Mouse (Mus musculus): Measurements from ENCODE around the gene Cdh6. TPM values are rescaled to one million over a fixed set of nuclear protein-coding genes. Genes with fewer than 3 reads are reported as not detected.

The Cdh6 gene
- polyA plus RNA-seq, 1 experiment from 2014 or later = 18.2 TPM

DNA sequence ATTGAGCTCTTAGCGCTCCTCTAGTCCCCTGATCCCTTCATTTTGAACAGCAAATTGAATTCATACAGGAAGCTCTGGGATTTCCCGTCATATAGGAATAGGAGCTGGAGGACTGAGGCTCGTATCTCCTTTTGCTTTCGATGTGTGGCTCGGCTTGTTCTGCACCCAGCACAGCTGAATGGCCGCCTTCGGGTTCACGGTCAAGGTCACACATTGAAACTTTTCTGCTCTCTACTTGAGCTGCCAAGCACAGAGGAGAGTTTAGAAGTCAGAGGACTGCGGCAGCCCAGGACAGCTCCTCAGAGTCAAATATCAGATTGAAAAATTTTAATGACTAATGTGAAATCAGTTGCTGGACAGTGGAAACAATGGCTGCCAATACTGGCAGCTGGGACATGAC is 88.7 kb downstream of the Cdh6 start:
- H3K27ac ChIP-seq = no peak overlapping the region
- WGBS = 88% methylated on average over 9 of the region's 9 CpGs
- no peaks in the 10 kb centered on the region for H3K9me3 ChIP-seq (ENCODE audit: control insufficient read depth, low read length)
- H3K4me3 ChIP-seq (replicated peaks; ENCODE audit: low read length) = no peak overlapping the region
- H3K27me3 ChIP-seq (ENCODE audit: control insufficient read depth, insufficient read depth, low read length) = no peaks in the 10 kb centered on the region
- no peak for DNase-seq (ENCODE audit: low spot score)
- no peak for ATAC-seq (ENCODE audit: low FRiP score)
- H3K4me1 ChIP-seq (replicated peaks; ENCODE audit: control insufficient read depth, insufficient read depth, low read length) = 0 out of 2 replicates have a peak, but pooled peaks cover 3% of the 10 kb centered on the region
- no peak overlapping the region for H3K4me2 ChIP-seq (replicated peaks)
- no peak overlapping the region for H3K9ac ChIP-seq
- no peaks in the 10 kb centered on the region for H3K36me3 ChIP-seq (replicated peaks; ENCODE audit: control insufficient read depth, insufficient read depth)

DNA sequence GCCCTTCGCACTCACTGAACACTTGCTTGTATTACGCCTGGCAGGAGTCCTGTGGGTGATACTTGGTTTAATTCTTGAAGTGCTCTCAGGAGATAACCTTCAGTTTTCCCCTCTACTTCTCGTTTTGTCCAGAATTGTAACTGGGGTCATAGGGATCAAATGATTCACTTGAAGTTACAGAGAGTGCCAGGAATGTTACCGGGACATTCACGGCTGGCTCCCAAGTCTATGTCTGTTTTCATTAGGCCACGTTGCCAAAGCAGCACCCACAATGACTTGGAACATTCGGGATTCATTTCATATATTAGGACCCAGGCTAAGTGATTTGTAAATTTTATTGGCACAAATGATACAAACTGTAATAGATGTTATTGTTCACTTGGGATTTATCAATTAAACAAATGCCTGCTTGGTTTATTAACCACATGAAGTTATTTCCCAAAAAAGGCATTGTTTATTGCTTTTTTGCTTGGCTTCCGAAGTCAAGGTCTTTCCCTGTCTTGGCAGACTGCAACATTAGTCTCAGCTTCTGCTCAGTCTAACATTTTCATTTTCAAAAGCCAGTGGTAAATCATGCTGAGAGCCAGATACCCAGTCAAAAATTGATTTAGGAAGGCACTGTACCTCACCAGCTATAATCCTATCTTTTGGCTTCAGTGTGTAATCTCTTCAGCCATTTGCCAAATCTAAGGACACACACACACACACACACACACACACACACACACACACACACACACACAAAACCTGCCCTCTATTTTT is 96.4 kb downstream of the Cdh6 start:
- Histone ChIP-seq H3K9ac (no peak overlapping the region), H3K4me3 (replicated peaks; ENCODE audit: low read length) (no peak overlapping the region), H3K36me3 (replicated peaks; ENCODE audit: control insufficient read depth, insufficient read depth) (no peaks in the 10 kb centered on the region), H3K9me3 (ENCODE audit: control insufficient read depth, low read length) (no peaks in the 10 kb centered on the region), H3K4me1 (replicated peaks; ENCODE audit: control insufficient read depth, insufficient read depth, low read length) (0 out of 2 replicates have a peak, but pooled peaks cover 3% of the 10 kb centered on the region), H3K27ac (no peak overlapping the region), H3K27me3 (ENCODE audit: control insufficient read depth, insufficient read depth, low read length) (no peaks in the 10 kb centered on the region), H3K4me2 (replicated peaks) (no peak overlapping the region)
- 75% methylated on average over 8 of the region's 8 CpGs for WGBS
- ATAC-seq (ENCODE audit: low FRiP score) (no peak), DNase-seq (ENCODE audit: low spot score) (no peak)

GRCm38 (mm10) chr15:13074047-13074446 is 99.4 kb downstream of the Cdh6 start:
- ATAC-seq (ENCODE audit: low FRiP score) (no peak), DNase-seq (ENCODE audit: low spot score) (no peak)
- Histone ChIP-seq H3K9me3 (ENCODE audit: control insufficient read depth, low read length) (no peaks in the 10 kb centered on the region), H3K27ac (no peak overlapping the region), H3K4me2 (replicated peaks) (no peak overlapping the region), H3K27me3 (ENCODE audit: control insufficient read depth, insufficient read depth, low read length) (no peaks in the 10 kb centered on the region), H3K9ac (no peak overlapping the region), H3K4me1 (replicated peaks; ENCODE audit: control insufficient read depth, insufficient read depth, low read length) (0 out of 2 replicates have a peak, but pooled peaks cover 3% of the 10 kb centered on the region), H3K4me3 (replicated peaks; ENCODE audit: low read length) (no peak overlapping the region), H3K36me3 (replicated peaks; ENCODE audit: control insufficient read depth, insufficient read depth) (no peaks in the 10 kb centered on the region)
- 72% methylated on average over 4 of the region's 4 CpGs for WGBS

GRCm38 (mm10) chr15:13068213-13068516 is 105.3 kb downstream of the Cdh6 start:
- Histone ChIP-seq H3K36me3 (replicated peaks; ENCODE audit: control insufficient read depth, insufficient read depth) (no peaks in the 10 kb centered on the region), H3K4me3 (replicated peaks; ENCODE audit: low read length) (no peak overlapping the region), H3K9me3 (ENCODE audit: control insufficient read depth, low read length) (no peaks in the 10 kb centered on the region), H3K4me1 (replicated peaks; ENCODE audit: control insufficient read depth, insufficient read depth, low read length) (peaks cover 6% of the 10 kb centered on the region; the same call in 1 of the 2 replicates), H3K9ac (no peak overlapping the region), H3K4me2 (replicated peaks) (peak overlapping the region; percentile 43), H3K27me3 (ENCODE audit: control insufficient read depth, insufficient read depth, low read length) (no peaks in the 10 kb centered on the region), H3K27ac (no peak overlapping the region)
- ATAC-seq (ENCODE audit: low FRiP score) = peak; percentile 22; the same call in 1 of the 2 replicates
- no peak for DNase-seq (ENCODE audit: low spot score)

DNA sequence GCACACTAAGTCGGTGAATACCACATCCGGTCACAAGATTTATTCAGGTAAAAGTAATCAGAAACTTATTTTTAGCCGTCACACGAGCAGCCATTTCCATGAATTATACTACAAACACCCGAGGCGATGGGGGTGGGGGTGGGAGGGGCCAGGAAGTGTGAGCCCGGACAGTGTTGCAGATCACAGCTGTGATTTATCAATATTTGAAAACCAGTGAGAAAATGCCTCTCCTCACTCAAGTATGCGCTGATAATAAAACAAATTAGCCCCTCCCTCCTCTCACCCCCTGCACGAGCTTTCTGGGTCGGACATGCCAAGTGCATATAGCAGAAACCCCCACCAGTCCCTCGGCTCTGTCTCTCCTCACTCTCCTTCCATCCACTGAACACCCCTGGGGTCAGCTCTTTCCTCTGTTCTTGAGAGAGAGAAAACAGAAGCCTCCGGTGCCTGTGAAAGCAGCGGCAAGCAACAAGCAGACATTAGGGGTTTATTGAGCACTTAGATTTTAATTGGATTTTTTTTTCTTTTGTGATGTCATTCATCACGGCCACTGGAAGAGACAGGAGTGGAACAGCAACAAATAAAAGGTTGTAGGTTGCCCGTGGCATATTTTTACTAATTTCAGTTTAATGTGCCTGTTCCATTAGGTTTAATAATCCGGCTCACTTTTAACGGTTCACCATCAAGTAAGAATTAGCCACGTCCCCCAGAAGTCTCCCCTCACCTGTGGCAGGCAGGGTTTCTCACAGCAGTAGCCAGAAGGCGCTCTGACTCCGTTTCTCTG is 105.9 kb downstream of the Cdh6 start:
- WGBS = 45% methylated on average over 20 of the region's 20 CpGs
- DNase-seq (ENCODE audit: low spot score) (peak; percentile 45), ATAC-seq (ENCODE audit: low FRiP score) (peak; percentile 22; the same call in 1 of the 2 replicates)
- Histone ChIP-seq H3K9ac (no peak overlapping the region), H3K4me1 (replicated peaks; ENCODE audit: control insufficient read depth, insufficient read depth, low read length) (peaks cover 6% of the 10 kb centered on the region; the same call in 1 of the 2 replicates), H3K4me3 (replicated peaks; ENCODE audit: low read length) (no peak overlapping the region), H3K4me2 (replicated peaks) (peak overlapping the region; percentile 43), H3K36me3 (replicated peaks; ENCODE audit: control insufficient read depth, insufficient read depth) (no peaks in the 10 kb centered on the region), H3K9me3 (ENCODE audit: control insufficient read depth, low read length) (no peaks in the 10 kb centered on the region), H3K27ac (no peak overlapping the region), H3K27me3 (ENCODE audit: control insufficient read depth, insufficient read depth, low read length) (no peaks in the 10 kb centered on the region)

- peaks cover 6% of the 10 kb centered on the region; the same call in 1 of the 2 replicates for H3K4me1 ChIP-seq (replicated peaks; ENCODE audit: control insufficient read depth, insufficient read depth, low read length)
- no peak for ATAC-seq (ENCODE audit: low FRiP score)
- H3K9ac ChIP-seq = no peak overlapping the region
- H3K4me3 ChIP-seq (replicated peaks; ENCODE audit: low read length) = no peak overlapping the region
- no peak for DNase-seq (ENCODE audit: low spot score)
- 0 out of 2 replicates have a peak overlapping the region, but pooled peaks have one; percentile 43 for H3K4me2 ChIP-seq (replicated peaks)
- WGBS = 63% methylated on average over 9 of the region's 9 CpGs
- no peaks in the 10 kb centered on the region for H3K9me3 ChIP-seq (ENCODE audit: control insufficient read depth, low read length)
- no peaks in the 10 kb centered on the region for H3K36me3 ChIP-seq (replicated peaks; ENCODE audit: control insufficient read depth, insufficient read depth)
- no peak overlapping the region for H3K27ac ChIP-seq
- no peaks in the 10 kb centered on the region for H3K27me3 ChIP-seq (ENCODE audit: control insufficient read depth, insufficient read depth, low read length)
These were observed 106.7 kb downstream of the Cdh6 start for GRCm38 (mm10) chr15:13066765-13067164.

DNA sequence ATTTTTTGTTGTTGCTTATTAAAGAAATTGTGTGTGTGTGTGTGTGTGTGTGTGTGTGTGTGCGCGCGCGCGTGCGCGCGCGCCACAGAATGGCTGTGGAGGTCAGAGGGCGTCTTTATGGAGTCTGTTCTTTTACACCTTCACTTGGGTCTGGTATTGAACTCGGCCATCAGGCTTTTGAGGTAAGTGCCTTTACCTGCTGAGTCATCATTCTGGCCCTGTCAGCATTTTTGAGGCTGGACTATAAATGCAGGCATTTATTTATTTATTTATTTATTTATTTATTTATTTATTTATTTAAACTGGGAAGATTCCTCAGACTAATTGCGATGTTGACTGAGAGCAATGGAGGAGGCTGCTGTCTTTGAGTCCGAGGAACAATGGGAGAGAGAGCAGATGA is 109.8 kb downstream of the Cdh6 start:
- Histone ChIP-seq H3K36me3 (replicated peaks; ENCODE audit: control insufficient read depth, insufficient read depth) (no peaks in the 10 kb centered on the region; the same call in 1 of the 2 replicates), H3K4me2 (replicated peaks) (no peak overlapping the region), H3K27ac (no peak overlapping the region), H3K4me1 (replicated peaks; ENCODE audit: control insufficient read depth, insufficient read depth, low read length) (peaks cover 6% of the 10 kb centered on the region; the same call in 1 of the 2 replicates), H3K27me3 (ENCODE audit: control insufficient read depth, insufficient read depth, low read length) (no peaks in the 10 kb centered on the region), H3K4me3 (replicated peaks; ENCODE audit: low read length) (no peak overlapping the region), H3K9me3 (ENCODE audit: control insufficient read depth, low read length) (no peaks in the 10 kb centered on the region), H3K9ac (no peak overlapping the region)
- no peak for ATAC-seq (ENCODE audit: low FRiP score)
- 96% methylated on average over 13 of the region's 13 CpGs for WGBS
- DNase-seq (ENCODE audit: low spot score) = no peak

- Histone ChIP-seq H3K4me1 (replicated peaks; ENCODE audit: control insufficient read depth, insufficient read depth, low read length) (no peaks in the 10 kb centered on the region), H3K9ac (no peak overlapping the region), H3K9me3 (ENCODE audit: control insufficient read depth, low read length) (no peaks in the 10 kb centered on the region), H3K27ac (no peak overlapping the region), H3K27me3 (ENCODE audit: control insufficient read depth, insufficient read depth, low read length) (no peaks in the 10 kb centered on the region), H3K36me3 (replicated peaks; ENCODE audit: control insufficient read depth, insufficient read depth) (no peaks in the 10 kb centered on the region; the same call in 1 of the 2 replicates), H3K4me2 (replicated peaks) (no peak overlapping the region), H3K4me3 (replicated peaks; ENCODE audit: low read length) (no peak overlapping the region)
- DNase-seq (ENCODE audit: low spot score) (no peak), ATAC-seq (ENCODE audit: low FRiP score) (0 out of 2 replicates have a peak, but pooled peaks have one; percentile 37)
- WGBS = 67% methylated on average over 5 of the region's 5 CpGs
These were observed 115.7 kb downstream of the Cdh6 start for GRCm38 (mm10) chr15:13057728-13058127.

DNA sequence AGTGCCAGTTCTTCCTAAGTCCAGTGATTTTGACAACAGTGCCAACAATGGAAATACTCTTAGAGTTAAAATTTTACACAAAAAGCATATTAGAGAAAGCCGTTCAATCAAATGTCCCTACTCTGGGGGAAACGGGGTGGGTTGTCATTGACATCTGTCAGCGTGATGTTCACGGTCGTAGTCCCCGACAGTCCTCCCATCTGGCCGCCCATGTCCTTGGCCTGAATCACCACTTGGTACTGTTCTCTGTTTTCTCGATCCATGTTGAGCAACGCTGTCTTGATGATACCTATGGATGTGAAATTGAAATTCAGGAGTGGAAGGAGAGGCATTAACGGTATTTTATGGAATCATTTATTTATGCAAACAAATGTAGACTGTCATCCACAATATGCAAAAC is 116.2 kb downstream of the Cdh6 start:
- Histone ChIP-seq H3K36me3 (replicated peaks; ENCODE audit: control insufficient read depth, insufficient read depth) (no peaks in the 10 kb centered on the region; the same call in 1 of the 2 replicates), H3K4me3 (replicated peaks; ENCODE audit: low read length) (no peak overlapping the region), H3K27ac (0 out of 2 replicates have a peak overlapping the region, but pooled peaks have one; percentile 26), H3K9me3 (ENCODE audit: control insufficient read depth, low read length) (no peaks in the 10 kb centered on the region), H3K27me3 (ENCODE audit: control insufficient read depth, insufficient read depth, low read length) (no peaks in the 10 kb centered on the region), H3K4me2 (replicated peaks) (no peak overlapping the region), H3K9ac (no peak overlapping the region), H3K4me1 (replicated peaks; ENCODE audit: control insufficient read depth, insufficient read depth, low read length) (no peaks in the 10 kb centered on the region)
- ATAC-seq (ENCODE audit: low FRiP score) = 0 out of 2 replicates have a peak, but pooled peaks have one; percentile 34
- no peak for DNase-seq (ENCODE audit: low spot score)
- WGBS = 79% methylated on average over 10 of the region's 10 CpGs
